Mouse (Mus musculus) mammary gland, adult 2 months (tissue): ENCODE measurements around the gene Ntmt1. TPM values are rescaled to one million over a fixed set of nuclear protein-coding genes. Genes with fewer than 3 reads are reported as not detected.

Experiments
- polyA plus RNA-seq: library from polyadenylated mRNA; depleted of rRNA; stranded (reverse); fragments of >200 nt; gene quantifications from 2 replicates; pipeline ENCODE4 v1.2.3, GENCODE M21; 2012; ENCODE audit warnings: low replicate concordance; rRNA removed

Ntmt1 gene
- polyA plus RNA-seq: 28.6 and 37.2 TPM in 2 replicates

GRCm38 (mm10) chr2:30807648-30808295 lies at the start of gene Ntmt1:
Gene Ntmt1 (plus strand): TSS chr2:30807826.

GRCm38 (mm10) chr2:30803604-30804003 lies 4.0 kb upstream of the Ntmt1 start, which contains the start of gene 1700001O22Rik:
Gene 1700001O22Rik (minus strand): TSS chr2:30803661.

GRCm38 (mm10) chr2:30830283-30830795 lies 22.7 kb downstream of the Ntmt1 start, which contains the start of gene Asb6:
Gene Asb6 (minus strand): TSS chr2:30830333.

GRCm38 (mm10) chr2:30834373-30835022 lies 26.9 kb downstream of the Ntmt1 start, which contains the start of gene Prrx2:
Gene Prrx2 (plus strand): TSS chr2:30834972.

Other genes starting within 250 kb of the Ntmt1 start
- 1.2 and 1.6 TPM in 2 replicates for gene Cstad, start 212.8 kb upstream of the Ntmt1 start, polyA plus RNA-seq
- gene 1700001O22Rik, start 4.2 kb upstream of the Ntmt1 start, polyA plus RNA-seq: 1.4 and 3.2 TPM in 2 replicates
- gene Asb6, start 22.5 kb downstream of the Ntmt1 start, polyA plus RNA-seq: 32.2 and 65.8 TPM in 2 replicates
- 31.2 and 44.3 TPM in 2 replicates for gene Prrx2, start 27.1 kb downstream of the Ntmt1 start, polyA plus RNA-seq
- gene Ptges, start 122.0 kb downstream of the Ntmt1 start, polyA plus RNA-seq: 120 and 129 TPM in 2 replicates
- 26.8 and 33.4 TPM in 2 replicates for gene Tor1b, start 145.1 kb downstream of the Ntmt1 start, polyA plus RNA-seq
- 37.6 and 46.1 TPM in 2 replicates for gene Tor1a, start 160.1 kb downstream of the Ntmt1 start, polyA plus RNA-seq
- gene BC005624, start 174.4 kb downstream of the Ntmt1 start, polyA plus RNA-seq: 15.3 and 26.7 TPM in 2 replicates
- 19.3 and 21.0 TPM in 2 replicates for gene Usp20, start 174.5 kb downstream of the Ntmt1 start, polyA plus RNA-seq